Mouse (Mus musculus) gastrocnemius, adult 18-20 months (tissue): Measurements from ENCODE around the gene Ssh2. TPM values are rescaled to one million over a fixed set of nuclear protein-coding genes. Genes with fewer than 3 reads are reported as not detected.
A peak's percentile ranks its signal among the peaks of the same experiment; 100 is the strongest.

ENCODE experiments used
- DNase-seq: peaks from one replicate; pipeline ENCODE4 v3.0.0; 2021; ENCODE audit warnings: low spot score
- total RNA-seq, 2 experiments: library from RNA; stranded (reverse); gene quantifications; 2 replicates each; pipeline ENCODE4 v1.2.3; 2021

Gene Ssh2
- total RNA-seq, 2 experiments from 2014 or later, result 49.1 to 49.3 TPM

DNA sequence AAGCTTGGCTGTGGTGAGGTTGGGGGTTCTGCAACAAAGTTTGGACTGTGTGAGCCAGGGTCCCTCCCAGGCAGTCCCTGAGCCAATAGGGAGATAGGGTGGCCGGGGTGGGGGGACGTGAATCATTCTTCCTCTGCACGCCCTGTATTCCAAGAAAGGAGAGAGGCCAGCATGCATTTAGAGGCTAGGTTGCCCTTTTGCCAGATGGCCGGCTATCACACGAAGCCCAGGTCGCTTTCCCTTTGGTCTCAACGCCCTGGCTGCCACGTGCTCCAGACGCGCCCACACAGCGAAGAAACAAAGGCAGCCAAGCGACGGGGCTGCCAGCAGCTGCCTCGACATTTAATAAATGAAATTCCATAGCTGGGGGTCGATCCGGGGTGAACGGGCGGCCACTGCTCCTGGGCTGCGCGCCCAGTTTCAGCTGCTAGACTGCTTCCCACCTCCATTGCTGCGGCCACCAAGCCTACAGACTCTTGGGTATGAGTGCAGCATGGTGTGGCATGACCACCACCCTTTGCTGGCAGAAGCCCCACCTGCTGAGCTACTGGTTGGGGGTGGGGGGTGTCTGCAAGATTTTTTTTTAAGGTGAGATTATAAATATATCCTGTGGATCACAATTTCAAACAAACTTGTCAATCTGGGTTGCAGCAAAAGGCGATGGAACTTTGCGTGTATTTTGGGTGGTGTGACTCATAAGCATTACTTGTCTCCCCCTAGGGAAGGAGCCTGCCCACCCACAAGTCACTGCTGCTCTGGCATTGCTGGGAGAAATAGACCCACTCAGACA, 275.6 kb downstream of the Ssh2 start:
- peak; percentile 62 for DNase-seq

DNA sequence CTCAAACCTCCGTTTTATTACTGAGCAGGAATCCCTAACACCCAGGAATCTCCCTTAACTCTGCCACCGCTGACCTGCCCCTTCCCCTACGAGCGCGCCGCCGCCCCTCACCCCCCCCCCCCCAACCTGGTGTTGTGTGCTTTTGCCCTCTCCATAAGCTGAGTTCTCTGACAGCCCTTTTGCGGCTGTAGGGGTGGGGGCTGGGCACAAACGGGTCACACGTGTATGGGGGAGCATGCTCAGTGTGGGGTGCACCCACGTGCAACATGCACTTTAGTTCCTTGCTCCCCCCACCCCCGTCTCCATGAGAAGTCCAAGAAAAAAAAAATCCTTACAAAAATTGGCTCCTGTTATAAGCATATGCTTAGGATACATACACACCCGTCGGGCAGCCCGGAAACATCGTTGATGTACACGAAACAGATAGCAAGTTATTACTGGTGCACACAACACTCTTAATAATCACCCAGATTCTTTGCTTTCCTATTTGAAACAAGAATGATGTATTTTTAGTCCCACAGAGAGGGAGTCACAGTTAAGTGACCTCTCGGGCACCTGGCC, 276.3 kb downstream of the Ssh2 start:
- DNase-seq, result no peak

DNA sequence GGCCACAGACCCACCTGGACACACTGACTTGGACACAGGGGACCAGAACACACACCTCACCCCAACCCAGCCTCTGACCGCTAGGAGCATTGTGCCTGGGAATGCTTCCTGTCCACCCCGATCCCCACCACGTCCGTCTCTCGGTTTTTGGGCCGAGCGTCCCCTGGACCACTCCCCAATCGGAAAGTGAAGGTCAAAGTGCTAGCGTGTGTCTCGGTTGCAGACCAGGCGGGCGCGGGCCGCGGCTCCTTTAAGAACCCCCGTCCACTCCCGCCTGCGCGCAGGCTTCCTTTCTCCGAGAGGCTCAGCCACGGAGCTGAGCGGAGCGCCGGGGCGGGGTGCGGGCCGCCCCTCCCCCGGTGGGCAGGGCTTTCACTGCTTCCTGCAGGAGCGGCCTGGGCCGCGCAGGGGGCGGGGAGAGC, 276.8 kb downstream of the Ssh2 start:
- peak; percentile 93 for DNase-seq

DNA sequence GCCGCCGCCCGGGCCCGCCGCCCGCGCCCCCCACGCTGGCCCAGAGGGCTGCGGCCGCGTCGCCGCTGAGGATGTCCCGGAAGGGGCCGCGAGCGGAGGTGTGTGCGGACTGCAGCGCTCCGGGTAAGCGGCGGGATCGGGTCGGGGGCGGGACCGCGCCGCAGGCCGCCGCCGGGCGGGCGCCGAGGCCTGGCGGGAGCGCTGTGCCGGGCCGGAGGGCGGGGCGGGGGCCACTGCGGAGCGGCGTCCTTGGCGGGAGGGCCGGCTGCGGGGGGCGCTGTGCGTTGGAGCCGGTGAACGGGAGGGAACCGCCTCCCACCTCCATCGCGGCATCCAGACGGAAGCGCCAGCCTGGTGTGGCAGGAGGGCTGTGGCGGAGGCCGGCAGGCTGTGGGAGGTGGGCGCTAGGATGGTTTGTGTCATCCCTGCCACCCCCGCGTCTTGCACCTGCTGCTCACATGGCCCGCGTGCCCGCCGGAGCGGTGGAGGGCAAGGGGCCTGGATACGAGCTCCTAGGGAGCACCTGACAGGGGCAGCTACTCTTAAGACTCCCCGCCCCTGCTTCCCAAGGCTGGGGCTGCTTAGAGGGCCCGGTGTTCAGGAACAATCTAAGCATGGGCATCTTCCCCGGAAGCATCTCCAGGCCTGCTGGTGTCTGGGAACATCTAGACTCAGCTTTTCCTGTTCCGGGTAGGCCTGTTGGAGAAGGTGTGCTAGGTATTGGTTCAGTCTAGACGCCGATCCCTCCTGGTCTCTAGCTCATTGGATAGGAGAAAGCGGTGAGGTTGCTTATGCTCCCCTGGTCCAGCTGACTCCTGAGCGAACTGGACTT, 277.6 kb downstream of the Ssh2 start, which contains the start of gene Git1:
Gene Git1 (plus strand): TSS at position 51 of the 832 bp plus-strand sequence.
- DNase-seq, result no peak

DNA sequence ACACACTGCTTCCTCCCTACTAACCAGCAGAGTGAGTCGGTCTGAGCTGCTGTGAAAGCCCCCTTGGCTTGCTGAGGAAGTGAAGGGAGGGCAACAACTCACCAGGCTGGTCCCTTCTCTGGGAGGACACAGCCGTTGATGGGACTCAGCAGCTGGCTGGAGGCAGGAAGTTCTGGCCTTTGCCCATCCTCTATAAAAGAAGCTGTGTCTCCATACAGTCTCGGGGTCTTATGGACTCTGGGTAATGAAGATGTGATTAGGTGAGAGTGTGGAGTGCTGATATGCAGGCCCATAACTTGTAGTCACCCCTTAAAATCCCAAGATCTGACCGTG, 278.2 kb downstream of the Ssh2 start:
- DNase-seq, result no peak

DNA sequence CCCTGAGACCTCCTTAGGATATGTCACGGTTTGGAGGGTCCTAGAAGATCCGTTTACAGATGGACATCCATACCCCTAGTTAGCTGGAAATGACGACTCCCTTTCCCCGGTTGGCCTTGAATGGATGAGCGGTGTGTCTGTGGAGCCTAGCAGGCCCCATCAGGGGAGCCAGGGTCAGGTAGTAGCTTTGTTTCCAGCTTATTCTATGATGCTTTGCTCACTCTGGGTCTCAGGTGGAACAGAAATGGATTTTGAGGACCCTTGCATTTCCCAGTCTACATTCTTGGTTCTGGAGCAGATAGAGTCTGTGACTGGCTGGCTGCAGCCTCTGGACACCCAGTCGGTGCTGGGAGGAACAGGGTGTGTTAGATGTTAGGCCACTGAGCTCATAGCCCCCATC, 278.7 kb downstream of the Ssh2 start:
- no peak for DNase-seq

DNA sequence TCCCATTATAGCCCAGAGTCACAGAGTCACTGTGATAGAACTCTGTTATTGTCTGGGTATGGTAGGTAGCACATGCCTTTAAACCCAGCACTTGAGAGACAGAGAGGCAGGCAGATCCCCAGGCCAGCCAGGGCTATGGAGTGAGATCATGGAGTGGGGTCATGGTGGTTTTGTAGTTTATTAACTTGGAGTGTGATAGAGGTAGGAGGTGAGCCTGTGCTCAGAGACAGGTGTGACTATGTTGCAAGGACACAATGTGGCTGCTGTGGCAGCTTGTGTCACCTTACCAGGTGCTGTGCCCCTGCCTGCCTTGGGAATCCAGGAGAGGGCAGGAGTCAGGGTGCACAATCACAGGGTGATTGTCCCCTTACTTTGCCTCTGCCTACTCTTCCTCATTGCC, 279.4 kb downstream of the Ssh2 start:
- no peak for DNase-seq

DNA sequence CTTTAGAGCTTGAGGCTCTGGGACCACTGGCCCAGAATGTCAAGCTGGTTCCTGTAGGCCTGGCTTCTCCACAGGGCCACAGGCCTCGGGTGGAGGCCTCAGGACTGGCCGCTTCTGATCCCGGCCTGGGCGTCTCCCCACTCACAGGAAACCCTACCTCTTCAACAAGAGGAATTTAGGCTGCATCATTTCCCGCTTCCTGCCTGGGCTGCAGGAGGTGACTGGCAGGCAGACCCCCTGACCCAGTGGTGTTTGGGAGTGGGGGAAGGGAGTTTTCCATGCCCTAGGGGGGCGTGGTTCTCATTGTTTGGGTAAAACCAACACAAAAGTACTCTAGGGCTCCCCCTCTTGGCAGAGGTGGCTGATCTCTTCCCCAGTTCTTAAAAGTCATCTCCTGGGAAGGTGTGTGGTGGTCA, 281.3 kb downstream of the Ssh2 start:
- peak; percentile 64 for DNase-seq

DNA sequence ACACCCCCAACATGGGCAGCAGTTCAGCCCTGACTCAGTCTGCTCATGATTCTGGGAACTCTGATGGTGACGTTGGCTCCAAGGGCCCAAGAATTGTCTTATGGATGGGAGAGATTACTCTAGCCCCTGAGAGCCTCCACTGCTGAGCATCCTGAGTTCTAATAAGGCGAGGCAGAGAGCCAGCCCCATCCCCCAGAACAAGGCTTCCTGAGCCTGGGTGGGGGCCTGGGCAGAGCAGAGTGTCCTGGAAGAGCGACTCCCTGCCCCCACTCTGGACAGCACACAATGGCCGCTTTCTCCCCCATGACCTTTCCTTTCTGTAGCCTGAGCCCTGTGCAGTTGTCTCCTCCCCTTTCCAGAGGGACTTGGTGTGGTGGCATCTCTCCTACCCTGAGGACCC, 281.8 kb downstream of the Ssh2 start:
- no peak for DNase-seq

DNA sequence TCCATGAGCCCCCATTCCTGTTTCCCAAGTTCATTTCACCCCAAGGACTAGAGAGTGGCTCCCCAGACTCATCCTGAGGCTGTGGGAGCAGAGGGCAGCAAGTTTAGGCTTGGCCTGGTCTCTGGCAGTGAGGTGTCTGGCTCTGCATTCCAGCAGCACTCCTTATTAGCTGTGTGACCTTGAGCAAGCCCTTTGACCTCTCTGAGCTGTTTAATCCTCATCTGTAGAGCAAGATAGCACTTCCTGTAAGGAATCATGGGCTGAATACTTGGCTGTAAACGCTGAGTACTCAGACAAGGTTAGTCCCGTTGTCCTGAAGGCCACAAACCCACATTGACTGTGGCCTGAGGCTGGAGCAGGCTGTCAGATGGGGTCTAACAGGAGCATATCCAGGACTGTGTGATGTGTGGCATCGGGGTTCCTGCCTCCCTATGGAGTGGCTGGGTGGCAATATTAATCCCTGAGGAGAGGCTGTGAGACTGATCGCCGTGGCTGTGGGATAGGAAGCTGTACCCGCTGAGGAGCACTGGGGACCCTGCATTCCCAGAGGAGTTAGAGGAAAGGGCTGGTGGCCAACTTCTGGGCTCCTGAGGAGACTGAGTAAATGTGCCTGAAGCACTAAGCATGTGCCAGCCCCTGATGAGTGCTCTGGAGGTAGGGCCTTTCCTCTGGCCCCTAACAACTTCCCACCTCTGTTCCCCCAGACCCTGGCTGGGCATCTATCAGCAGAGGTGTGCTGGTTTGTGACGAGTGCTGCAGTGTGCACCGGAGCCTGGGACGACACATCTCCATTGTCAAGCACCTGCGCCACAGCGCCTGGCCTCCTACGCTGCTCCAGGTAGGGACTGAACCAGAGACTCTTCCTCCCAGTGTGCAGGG, 282.4 kb downstream of the Ssh2 start:
- no peak for DNase-seq

DNA sequence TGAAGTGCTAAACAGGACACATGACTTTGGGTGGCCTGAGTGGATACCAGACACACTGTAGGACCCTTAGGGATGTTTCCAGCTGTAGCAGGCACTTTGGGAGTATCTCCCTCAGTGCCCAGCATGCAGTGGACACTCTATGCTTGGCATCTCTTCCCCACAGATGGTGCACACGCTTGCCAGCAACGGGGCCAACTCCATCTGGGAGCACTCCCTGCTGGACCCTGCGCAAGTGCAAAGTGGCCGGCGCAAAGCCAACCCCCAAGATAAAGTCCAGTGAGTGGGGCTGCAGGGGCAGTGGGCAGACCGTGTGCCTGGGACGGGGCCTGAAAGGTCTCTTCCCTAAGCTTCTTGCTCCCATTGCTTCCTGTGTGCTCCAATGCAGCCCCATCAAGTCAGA, 283.3 kb downstream of the Ssh2 start:
- no peak for DNase-seq

DNA sequence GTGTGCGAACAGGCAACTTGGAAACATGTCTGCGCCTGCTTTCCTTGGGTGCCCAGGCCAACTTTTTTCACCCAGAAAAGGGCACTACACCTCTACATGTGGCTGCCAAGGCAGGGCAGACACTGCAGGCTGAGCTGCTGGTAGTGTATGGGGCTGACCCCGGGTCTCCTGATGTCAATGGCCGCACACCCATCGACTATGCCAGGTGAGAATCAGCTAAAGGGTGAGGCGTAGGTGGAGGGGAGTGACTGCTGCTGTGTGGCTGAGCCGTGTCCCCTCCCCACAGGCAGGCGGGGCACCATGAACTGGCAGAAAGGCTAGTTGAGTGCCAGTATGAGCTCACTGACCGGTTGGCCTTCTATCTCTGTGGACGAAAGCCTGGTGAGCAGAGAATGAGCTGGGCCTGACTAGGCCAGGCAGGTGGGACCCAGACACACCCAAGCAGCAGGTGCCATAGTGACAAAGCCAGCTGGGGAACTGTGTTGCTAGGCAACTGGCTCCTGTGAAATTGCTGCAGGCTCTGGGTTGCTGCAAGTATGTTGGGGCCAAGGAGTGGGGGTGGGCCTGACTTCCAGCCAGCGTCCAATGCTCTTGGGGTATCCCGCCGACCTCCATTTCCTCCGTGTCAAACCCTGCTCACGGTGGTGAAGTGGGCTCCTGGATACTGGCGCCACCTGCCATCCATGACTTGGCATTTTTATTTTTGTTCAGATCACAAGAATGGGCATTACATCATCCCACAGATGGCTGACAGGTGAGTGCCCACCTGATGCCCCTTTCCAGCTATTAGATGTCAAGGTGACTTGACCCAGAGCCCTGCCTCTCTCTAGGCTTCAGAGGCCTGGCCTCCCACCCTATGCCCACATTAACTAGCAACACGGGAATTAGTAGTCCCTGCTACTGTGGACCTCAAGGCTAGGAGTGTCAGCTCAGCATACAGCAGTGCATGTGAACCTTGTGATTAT, 284.6 kb downstream of the Ssh2 start:
- DNase-seq, result no peak

DNA sequence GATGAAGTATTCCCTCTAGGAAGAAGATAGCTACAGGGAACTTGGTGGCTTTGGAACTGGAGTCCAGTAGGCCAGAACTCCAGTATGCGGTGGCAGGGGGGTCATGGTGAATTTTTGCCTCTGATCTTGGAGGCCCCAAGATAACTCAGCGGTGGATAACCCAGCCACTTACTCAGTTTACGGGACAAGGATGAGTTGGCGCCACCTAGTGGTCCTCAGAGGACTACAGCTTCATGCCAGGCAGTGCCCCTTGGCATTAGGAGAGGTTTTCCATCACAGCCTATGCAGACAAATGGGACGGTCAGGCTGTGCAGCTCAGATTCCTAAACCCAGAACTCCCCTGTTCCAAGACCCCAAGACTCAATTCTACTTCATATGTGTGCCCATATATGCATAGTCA, 285.3 kb downstream of the Ssh2 start:
- DNase-seq, result peak; percentile 86

DNA sequence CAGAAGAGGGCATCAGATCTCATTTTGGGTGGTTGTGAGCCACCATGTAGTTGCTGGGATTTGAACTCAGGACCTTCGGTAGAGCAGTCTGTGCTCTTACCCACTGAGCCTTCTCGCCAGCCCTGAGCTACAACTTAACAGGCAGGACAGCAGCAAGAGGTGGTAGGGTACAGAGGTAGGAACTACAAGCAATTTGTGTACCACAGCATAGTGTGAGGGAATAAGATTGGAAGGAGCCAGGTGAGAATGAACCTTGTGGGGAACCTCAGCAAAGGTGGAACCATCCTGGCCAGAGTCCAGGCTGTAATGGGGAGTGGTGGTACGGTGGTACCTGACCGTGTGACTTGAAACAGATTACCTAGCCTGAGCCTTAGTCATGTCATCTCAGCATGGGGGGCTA, 285.9 kb downstream of the Ssh2 start:
- DNase-seq, result no peak

DNA sequence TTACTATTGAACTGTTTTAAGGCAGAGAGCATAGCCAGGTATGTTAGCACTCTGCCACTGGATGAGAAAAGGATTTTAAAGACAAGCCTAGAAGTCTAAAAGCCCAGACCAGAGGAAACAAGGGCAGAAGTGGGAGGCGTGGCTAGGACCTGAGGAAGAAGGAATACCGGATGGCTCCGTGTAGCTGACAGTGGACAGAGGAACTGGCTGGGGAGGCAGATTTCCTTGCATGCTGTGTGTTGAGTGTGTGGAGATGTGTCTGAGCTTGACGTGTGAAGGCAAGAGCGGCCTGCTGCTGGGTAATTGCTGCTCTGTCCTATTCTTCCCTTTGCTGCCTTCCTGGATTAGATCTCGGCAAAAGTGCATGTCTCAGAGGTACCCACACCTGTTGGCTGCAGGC, 286.4 kb downstream of the Ssh2 start:
- DNase-seq, result no peak

DNA sequence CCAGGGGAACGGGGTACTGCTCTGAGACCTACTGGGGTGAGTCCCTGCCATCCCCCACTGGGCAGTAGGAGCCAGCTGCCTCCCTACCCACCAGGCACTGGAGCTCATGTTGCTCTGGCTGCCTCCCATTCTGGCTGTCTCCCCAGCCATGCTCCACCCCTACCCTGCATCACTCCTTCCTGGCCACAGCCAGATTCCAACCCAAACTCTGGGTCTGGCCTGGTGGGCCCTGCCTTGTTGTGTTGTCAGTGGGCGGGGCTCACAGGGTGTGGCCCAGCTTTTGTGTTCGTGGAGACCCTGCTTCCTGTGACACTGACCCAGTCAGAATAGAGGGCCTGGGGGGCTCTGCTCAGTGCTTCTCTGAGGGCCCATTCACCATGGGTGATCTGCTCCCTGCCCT, 287.4 kb downstream of the Ssh2 start:
- DNase-seq, result no peak

DNA sequence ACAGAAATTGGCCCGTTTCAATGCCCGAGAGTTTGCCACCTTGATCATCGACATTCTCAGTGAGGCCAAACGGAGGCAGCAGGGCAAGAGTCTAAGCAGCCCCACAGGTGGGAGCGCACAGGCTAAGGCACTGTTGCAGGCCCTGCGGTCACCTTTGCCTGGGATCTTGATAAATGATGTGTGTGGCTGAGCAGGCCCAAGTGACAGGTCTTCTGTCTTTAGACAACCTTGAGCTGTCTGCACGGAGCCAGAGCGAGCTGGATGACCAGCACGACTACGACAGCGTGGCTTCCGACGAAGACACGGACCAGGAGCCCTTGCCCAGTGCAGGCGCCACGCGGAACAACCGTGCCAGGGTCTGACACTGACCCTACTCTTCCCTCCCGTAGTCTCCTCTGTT, 288.3 kb downstream of the Ssh2 start:
- no peak for DNase-seq

DNA sequence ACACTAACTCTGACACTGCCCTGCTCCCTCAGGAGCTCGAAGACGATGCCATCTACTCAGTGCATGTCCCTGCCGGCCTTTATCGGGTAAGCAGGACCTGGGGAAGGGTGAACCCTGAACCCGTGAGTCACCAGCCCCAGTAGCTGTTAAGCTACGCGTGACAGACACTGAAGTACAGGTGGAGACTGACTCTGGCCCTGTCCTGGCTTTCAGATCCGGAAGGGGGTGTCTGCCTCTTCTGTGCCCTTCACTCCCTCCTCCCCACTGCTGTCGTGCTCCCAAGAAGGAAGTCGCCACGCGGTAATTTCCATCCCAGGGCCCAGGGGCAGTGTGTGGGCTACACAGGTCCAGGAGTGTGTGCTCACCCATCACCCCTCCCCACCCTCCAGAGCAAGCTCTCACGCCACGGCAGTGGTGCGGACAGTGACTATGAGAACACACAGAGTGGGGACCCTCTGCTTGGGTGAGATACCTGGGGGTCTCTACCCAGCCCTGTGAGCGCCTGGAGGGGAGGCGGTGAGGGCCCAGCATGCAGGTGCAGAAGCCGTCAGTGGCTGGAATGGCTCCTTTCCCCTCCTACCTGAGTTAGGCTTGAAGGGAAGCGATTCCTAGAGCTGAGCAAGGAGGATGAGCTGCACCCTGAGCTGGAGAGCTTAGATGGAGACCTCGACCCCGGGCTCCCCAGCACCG, 289.3 kb downstream of the Ssh2 start:
- no peak for DNase-seq

DNA sequence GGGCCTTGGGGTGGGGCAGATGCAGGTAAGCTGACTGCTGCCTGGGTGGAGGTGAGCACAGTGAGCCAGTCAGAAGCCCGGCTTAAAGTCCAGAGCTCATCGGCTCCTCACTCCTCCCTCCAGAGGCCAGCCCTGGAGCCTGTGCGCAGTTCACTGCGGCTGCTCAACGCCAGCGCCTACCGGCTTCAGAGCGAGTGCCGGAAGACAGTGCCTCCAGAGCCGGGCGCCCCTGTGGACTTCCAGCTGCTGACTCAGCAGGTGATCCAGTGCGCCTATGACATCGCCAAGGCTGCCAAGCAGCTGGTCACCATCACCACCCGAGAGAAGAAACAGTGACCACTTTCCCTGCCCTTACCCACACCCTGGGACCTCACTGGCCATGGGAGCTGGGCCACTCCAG, 290.2 kb downstream of the Ssh2 start:
- no peak for DNase-seq

DNA sequence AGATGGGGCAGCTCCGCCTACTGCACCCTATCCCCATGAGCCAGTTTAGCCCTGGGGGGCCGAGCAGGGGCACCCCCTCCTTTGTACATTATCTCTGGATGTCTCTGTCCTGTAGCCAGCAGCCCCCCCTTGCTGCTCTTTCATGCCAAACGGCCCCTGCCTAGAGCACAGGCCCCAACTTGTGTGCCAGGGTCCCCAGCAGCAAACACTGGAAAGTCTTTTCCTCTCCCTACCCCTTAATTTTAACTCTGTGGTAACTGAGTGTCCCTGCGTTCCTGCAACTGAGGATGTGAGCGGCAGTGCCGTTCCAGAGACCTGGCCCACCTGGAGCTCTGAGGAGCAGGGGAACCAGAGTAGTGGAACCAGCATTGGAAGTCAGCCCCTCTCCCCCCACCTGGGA, 290.9 kb downstream of the Ssh2 start:
- no peak for DNase-seq
